Mouse (Mus musculus) midbrain, embryonic 10.5 days (tissue): ENCODE results near the gene Amn1. TPM values are rescaled to one million over a fixed set of nuclear protein-coding genes. Genes with fewer than 3 reads are reported as not detected.

Source experiments
- DNase-seq: peaks from one replicate; pipeline ENCODE4 v3.0.0-alpha.2; 2017; ENCODE audit warnings: low spot score
- H3K27ac ChIP-seq: fragments of 300-500 bp; sonication (generic); replicated peaks from 2 replicates; pipeline ENCODE4 v1.5.1; 2016; ENCODE audit warnings: mild to moderate bottlenecking
- H3K27me3 ChIP-seq: fragments of 300-500 bp; sonication (generic); 2 replicates; pipeline ENCODE4 v1.6.1; 2016; ENCODE audit warnings: low read depth, mild to moderate bottlenecking; ENCODE audit not compliant: poor library complexity, severe bottlenecking
- H3K36me3 ChIP-seq: fragments of 300-500 bp; sonication (generic); 2 replicates; pipeline ENCODE4 v1.6.1; 2016; ENCODE audit warnings: mild to moderate bottlenecking, moderate library complexity
- H3K4me1 ChIP-seq: fragments of 300-500 bp; sonication (generic); 2 replicates; pipeline ENCODE4 v1.6.1; 2016
- H3K4me3 ChIP-seq: fragments of 300-500 bp; sonication (generic); 2 replicates; pipeline ENCODE4 v1.5.1; 2016; ENCODE audit warnings: mild to moderate bottlenecking, moderate library complexity
- H3K9me3 ChIP-seq: fragments of 300-500 bp; sonication (generic); replicated peaks from 2 replicates; pipeline ENCODE4 v1.6.1; 2016; ENCODE audit warnings: mild to moderate bottlenecking
- WGBS: fragments of 180-500 bp; shearing (Covaris S2); methylation state at CpG from one replicate; pipeline ENCODE4 v1.1.7; 2016; 5-methylcytosine and 5-hydroxymethylcytosine counted together
- polyA plus RNA-seq: library from polyadenylated mRNA; unstranded; fragments of >200 nt; fragmentation: Nextera tagmentation; extraction: Ambion mirVana; gene quantifications from 2 replicates; pipeline ENCODE4 v1.2.1, GENCODE M21; 2016

Gene Amn1
- polyA plus RNA-seq, 1 experiment from 2014 or later: 50.2 TPM

DNA sequence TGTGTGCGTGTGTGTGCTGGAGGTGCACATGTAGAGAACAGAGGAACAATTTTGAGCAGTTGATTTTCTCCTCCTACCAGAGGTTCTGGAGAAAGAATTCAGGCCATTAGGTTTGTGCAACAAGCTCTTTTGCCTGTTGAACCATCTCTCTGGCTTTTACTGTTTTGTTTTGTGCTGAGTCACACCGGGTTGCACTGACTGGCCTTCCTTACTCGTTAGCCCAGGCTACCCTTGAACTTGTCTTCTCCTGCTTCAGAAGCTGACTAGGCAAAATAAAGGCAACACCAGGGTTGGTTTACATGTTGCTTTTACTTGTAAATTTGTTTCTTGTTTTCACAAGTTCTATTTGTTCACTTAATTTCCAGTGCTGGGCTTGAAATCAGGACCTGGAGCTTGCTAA lies 65.5 kb downstream of the Amn1 start:
- Histone ChIP-seq H3K27ac (no peak overlapping the region), H3K36me3 (no peaks in the 10 kb centered on the region), H3K27me3 (no peaks in the 10 kb centered on the region), H3K9me3 (no peaks in the 10 kb centered on the region), H3K4me3 (no peak overlapping the region), H3K4me1 (peaks cover 6% of the 10 kb centered on the region; the same call in 1 of the 2 replicates)
- 79% methylated on average over 3 of the region's 3 CpGs for WGBS
- no peak for DNase-seq

DNA sequence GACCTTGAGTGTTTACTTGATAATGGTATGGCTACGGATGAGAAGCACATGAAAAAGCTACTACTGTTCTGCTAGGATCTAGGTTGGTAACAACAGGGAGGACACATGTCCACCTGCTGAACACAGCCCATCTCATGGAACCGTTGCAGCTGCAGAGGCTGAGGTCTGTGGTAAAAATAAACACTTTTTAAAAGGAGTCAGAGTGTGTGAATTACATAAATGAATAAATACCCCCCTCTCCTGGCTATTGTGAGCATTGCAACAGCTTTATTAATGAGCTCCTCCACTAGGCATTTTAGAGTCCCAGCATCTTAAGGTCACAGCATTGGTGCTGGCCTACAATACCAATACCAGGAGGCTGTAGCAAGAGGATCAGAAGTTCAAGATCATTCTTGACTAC lies 68.7 kb downstream of the Amn1 start:
- DNase-seq: peak; percentile 19
- no peak overlapping the region for H3K4me3 ChIP-seq

DNA sequence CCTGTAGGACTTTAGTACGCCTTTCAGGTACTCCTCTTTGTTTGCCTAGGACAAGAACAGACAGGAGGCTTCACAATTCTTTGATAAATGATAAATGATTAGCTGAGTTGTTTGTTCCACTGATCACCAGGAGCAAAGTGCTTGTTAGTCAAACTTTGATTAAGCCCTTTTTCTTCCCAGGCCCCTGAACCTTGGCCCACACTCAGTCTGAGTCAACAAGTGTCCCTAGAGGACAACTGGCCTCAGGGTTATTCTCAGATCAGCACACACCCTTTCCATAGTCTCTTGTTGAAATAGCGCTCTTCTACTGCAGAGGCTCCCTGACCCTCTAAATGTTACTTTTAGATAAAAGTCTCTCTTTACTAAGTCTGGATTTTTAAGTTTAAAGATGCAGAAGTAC lies 69.6 kb downstream of the Amn1 start:
- WGBS: 67% methylated on average over 2 of the region's 2 CpGs
- Histone ChIP-seq H3K4me3 (no peak overlapping the region), H3K36me3 (no peaks in the 10 kb centered on the region), H3K9me3 (no peaks in the 10 kb centered on the region), H3K27ac (no peak overlapping the region), H3K27me3 (no peaks in the 10 kb centered on the region), H3K4me1 (peaks cover 6% of the 10 kb centered on the region; the same call in 1 of the 2 replicates)
- no peak for DNase-seq

More for the DNA sequence above, 68.7 kb downstream of the Amn1 start:
- Histone ChIP-seq H3K36me3 (no peaks in the 10 kb centered on the region), H3K9me3 (no peaks in the 10 kb centered on the region), H3K4me1 (peaks cover 6% of the 10 kb centered on the region; the same call in 1 of the 2 replicates), H3K27ac (no peak overlapping the region), H3K27me3 (no peaks in the 10 kb centered on the region)
- 43% methylated on average over 2 of the region's 2 CpGs for WGBS

DNA sequence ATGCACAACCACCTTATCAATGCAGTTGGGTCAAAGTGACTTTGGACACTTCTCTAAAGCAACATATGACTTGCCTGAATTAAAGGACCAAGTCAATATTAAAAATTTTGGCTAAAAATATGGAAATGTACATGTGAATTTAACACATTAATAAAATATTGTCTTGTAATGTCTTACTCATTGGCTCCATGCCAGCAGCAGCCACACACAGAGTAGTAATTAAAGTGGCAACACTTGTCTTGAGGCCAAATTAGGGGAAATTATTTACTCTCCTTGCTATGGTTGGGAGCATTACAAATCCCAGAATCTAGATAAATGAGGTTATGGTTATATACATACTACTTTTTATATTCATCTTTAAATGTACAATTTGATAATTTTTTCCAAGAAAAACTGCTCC lies 71.5 kb downstream of the Amn1 start:
- no peak overlapping the region for H3K27ac ChIP-seq

DNA sequence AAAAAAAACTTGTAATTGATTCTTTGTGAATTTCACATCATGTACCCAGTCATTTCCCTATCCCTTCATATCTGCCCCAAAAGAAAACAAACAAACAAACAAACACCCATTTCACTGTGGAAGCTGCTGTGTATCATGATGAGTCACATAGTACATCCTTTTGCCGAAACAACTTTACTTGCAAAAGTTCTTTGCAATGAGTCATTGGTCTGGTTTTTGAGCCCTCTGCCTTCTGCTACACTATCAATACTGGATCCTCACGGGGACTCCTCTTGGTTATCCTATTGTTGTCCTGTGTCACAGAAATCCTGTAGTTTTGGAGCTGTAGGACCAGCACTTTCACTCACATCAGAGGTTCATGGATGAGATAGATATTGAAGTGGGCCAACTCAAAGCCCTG lies 79.6 kb downstream of the Amn1 start:
- no peak overlapping the region for H3K27ac ChIP-seq
- DNase-seq: no peak
- no peaks in the 10 kb centered on the region for H3K27me3 ChIP-seq
- H3K4me3 ChIP-seq: no peak overlapping the region
- 83% methylated on average over 2 of the region's 2 CpGs for WGBS
- H3K4me1 ChIP-seq: no peaks in the 10 kb centered on the region
- no peaks in the 10 kb centered on the region for H3K36me3 ChIP-seq
- no peaks in the 10 kb centered on the region for H3K9me3 ChIP-seq

More for the DNA sequence above, 71.5 kb downstream of the Amn1 start:
- no peak for DNase-seq
- Histone ChIP-seq H3K4me1 (0 out of 2 replicates have a peak, but pooled peaks cover 3% of the 10 kb centered on the region), H3K27me3 (no peaks in the 10 kb centered on the region), H3K4me3 (no peak overlapping the region), H3K36me3 (no peaks in the 10 kb centered on the region), H3K9me3 (no peaks in the 10 kb centered on the region)

DNA sequence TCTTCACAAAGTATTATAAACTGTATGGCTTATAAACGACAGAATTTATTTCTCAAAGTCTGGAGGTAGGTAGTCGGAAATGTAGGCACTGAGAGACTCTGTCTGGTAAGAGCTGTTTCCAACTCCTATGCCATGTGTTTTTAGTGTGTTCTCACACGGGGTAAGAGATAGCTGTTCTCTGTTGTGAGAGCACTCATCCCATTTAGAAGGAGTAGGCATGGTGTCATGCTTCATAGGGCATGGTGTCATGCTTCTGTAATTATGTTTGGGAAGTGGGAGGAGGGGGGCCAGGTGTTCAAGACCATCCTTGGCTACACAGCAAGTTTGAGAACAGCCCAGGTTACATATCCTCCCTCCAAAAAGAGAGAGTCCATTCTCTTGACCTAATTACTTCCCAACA lies 80.9 kb downstream of the Amn1 start:
- H3K36me3 ChIP-seq: no peaks in the 10 kb centered on the region
- no peak overlapping the region for H3K27ac ChIP-seq
- H3K9me3 ChIP-seq: no peaks in the 10 kb centered on the region
- no peaks in the 10 kb centered on the region for H3K4me1 ChIP-seq
- no peak for DNase-seq
- H3K4me3 ChIP-seq: no peak overlapping the region
- 0 out of 2 replicates have a peak, but pooled peaks cover 1% of the 10 kb centered on the region for H3K27me3 ChIP-seq
- 76% methylated on average over 3 of the region's 3 CpGs for WGBS

Other genes starting within 250 kb of the Amn1 start
- 322 and 341 TPM in 2 replicates for gene Sinhcaf, start 242.2 kb downstream of the Amn1 start, polyA plus RNA-seq
- 11.9 and 14.3 TPM in 2 replicates for gene Dennd5b, start 87.0 kb downstream of the Amn1 start, polyA plus RNA-seq
- not detected in 2 replicates for gene Gm10203, start 58.5 kb downstream of the Amn1 start, polyA plus RNA-seq
- gene Etfbkmt, start 48.9 kb downstream of the Amn1 start, polyA plus RNA-seq: 9.8 and 9.9 TPM in 2 replicates
- 38.3 and 39.3 TPM in 2 replicates for gene Resf1, start 120.7 kb upstream of the Amn1 start, polyA plus RNA-seq
- 13.5 and 18.1 TPM in 2 replicates for gene Bicd1, start 220.2 kb upstream of the Amn1 start, polyA plus RNA-seq